Mouse (Mus musculus): ENCODE results near the gene Tmem130. TPM values are rescaled to one million over a fixed set of nuclear protein-coding genes. Genes with fewer than 3 reads are reported as not detected.
A peak's percentile ranks its signal among the peaks of the same experiment; 100 is the strongest.

Gene Tmem130
- total and polyA plus RNA-seq, 2 experiments from 2014 or later = 444 to 636 TPM

- DNase-seq (ENCODE audit: low spot score) (peak; percentile 83), ATAC-seq (ENCODE audit: low FRiP score) (0 out of 2 replicates have a peak, but pooled peaks have one; percentile 34)
- Histone ChIP-seq H3K9ac (replicated peaks; ENCODE audit: low read length, poor library complexity, severe bottlenecking) (no peak overlapping the region), H3K27me3 (ENCODE audit: insufficient read depth, low read length) (no peaks in the 10 kb centered on the region), H3K9me3 (ENCODE audit: low read length) (no peaks in the 10 kb centered on the region), H3K27ac (ENCODE audit: low read depth, low read length) (no peak overlapping the region), H3K36me3 (ENCODE audit: insufficient read depth, low read length) (no peaks in the 10 kb centered on the region), H3K4me2 (ENCODE audit: low read depth, low read length, poor library complexity, severe bottlenecking) (no peak overlapping the region), H3K4me1 (ENCODE audit: insufficient read depth, low read length) (no peaks in the 10 kb centered on the region), H3K4me3 (ENCODE audit: low read depth, low read length) (no peak overlapping the region)
- TF ChIP-seq CTCF (IDR thresholded peaks at IDR 0.05) = peak; percentile 97
- WGBS = 4% methylated on average over 9 of the region's 9 CpGs
Measured at GRCm38 (mm10) chr5:144727119-144727518, 34.5 kb downstream of the Tmem130 start.

- H3K4me1 ChIP-seq (ENCODE audit: insufficient read depth, low read length) = no peaks in the 10 kb centered on the region
- H3K9ac ChIP-seq (replicated peaks; ENCODE audit: low read length, poor library complexity, severe bottlenecking) = no peak overlapping the region
- no peak for DNase-seq (ENCODE audit: low spot score)
- peak; percentile 45; the same call in 1 of the 2 replicates for TF ChIP-seq CTCF (IDR thresholded peaks at IDR 0.05)
- no peak overlapping the region for H3K4me3 ChIP-seq (ENCODE audit: low read depth, low read length)
- no peak overlapping the region for H3K27ac ChIP-seq (ENCODE audit: low read depth, low read length)
- no peaks in the 10 kb centered on the region for H3K36me3 ChIP-seq (ENCODE audit: insufficient read depth, low read length)
- ATAC-seq (ENCODE audit: low FRiP score) = no peak
- no peaks in the 10 kb centered on the region for H3K9me3 ChIP-seq (ENCODE audit: low read length)
- no peak overlapping the region for H3K4me2 ChIP-seq (ENCODE audit: low read depth, low read length, poor library complexity, severe bottlenecking)
- no peaks in the 10 kb centered on the region for H3K27me3 ChIP-seq (ENCODE audit: insufficient read depth, low read length)
- 85% methylated on average over 3 of the region's 3 CpGs for WGBS
Measured at GRCm38 (mm10) chr5:144725554-144725953, 36.1 kb downstream of the Tmem130 start.

GRCm38 (mm10) chr5:144724926-144725325, 36.7 kb downstream of the Tmem130 start:
- Histone ChIP-seq H3K27me3 (ENCODE audit: insufficient read depth, low read length) (no peaks in the 10 kb centered on the region), H3K36me3 (ENCODE audit: insufficient read depth, low read length) (no peaks in the 10 kb centered on the region), H3K4me3 (ENCODE audit: low read depth, low read length) (no peak overlapping the region), H3K4me2 (ENCODE audit: low read depth, low read length, poor library complexity, severe bottlenecking) (no peak overlapping the region), H3K27ac (ENCODE audit: low read depth, low read length) (no peak overlapping the region), H3K9ac (replicated peaks; ENCODE audit: low read length, poor library complexity, severe bottlenecking) (no peak overlapping the region), H3K4me1 (ENCODE audit: insufficient read depth, low read length) (no peaks in the 10 kb centered on the region), H3K9me3 (ENCODE audit: low read length) (no peaks in the 10 kb centered on the region)
- DNase-seq (ENCODE audit: low spot score) = no peak
- TF ChIP-seq CTCF (IDR thresholded peaks at IDR 0.05) = no peak
- 22% methylated on average over 2 of the region's 2 CpGs for WGBS
- no peak for ATAC-seq (ENCODE audit: low FRiP score)

- Histone ChIP-seq H3K27ac (ENCODE audit: low read depth, low read length) (no peak overlapping the region), H3K27me3 (ENCODE audit: insufficient read depth, low read length) (no peaks in the 10 kb centered on the region), H3K9ac (replicated peaks; ENCODE audit: low read length, poor library complexity, severe bottlenecking) (no peak overlapping the region), H3K4me2 (ENCODE audit: low read depth, low read length, poor library complexity, severe bottlenecking) (no peak overlapping the region), H3K4me1 (ENCODE audit: insufficient read depth, low read length) (no peaks in the 10 kb centered on the region), H3K36me3 (ENCODE audit: insufficient read depth, low read length) (no peaks in the 10 kb centered on the region), H3K4me3 (ENCODE audit: low read depth, low read length) (no peak overlapping the region), H3K9me3 (ENCODE audit: low read length) (no peaks in the 10 kb centered on the region)
- no peak for DNase-seq (ENCODE audit: low spot score)
- no peak for ATAC-seq (ENCODE audit: low FRiP score)
- 84% methylated on average over 4 of the region's 4 CpGs for WGBS
- no peak for TF ChIP-seq CTCF (IDR thresholded peaks at IDR 0.05)
Measured at GRCm38 (mm10) chr5:144720281-144720680, 41.3 kb downstream of the Tmem130 start.

GRCm38 (mm10) chr5:144719781-144720180, 41.8 kb downstream of the Tmem130 start:
- Histone ChIP-seq H3K27me3 (ENCODE audit: insufficient read depth, low read length) (no peaks in the 10 kb centered on the region), H3K4me3 (ENCODE audit: low read depth, low read length) (no peak overlapping the region), H3K27ac (ENCODE audit: low read depth, low read length) (no peak overlapping the region), H3K9me3 (ENCODE audit: low read length) (no peaks in the 10 kb centered on the region), H3K4me2 (ENCODE audit: low read depth, low read length, poor library complexity, severe bottlenecking) (no peak overlapping the region), H3K36me3 (ENCODE audit: insufficient read depth, low read length) (no peaks in the 10 kb centered on the region), H3K9ac (replicated peaks; ENCODE audit: low read length, poor library complexity, severe bottlenecking) (no peak overlapping the region), H3K4me1 (ENCODE audit: insufficient read depth, low read length) (no peaks in the 10 kb centered on the region)
- 42% methylated on average over 6 of the region's 6 CpGs for WGBS
- DNase-seq (ENCODE audit: low spot score) (no peak), ATAC-seq (ENCODE audit: low FRiP score) (no peak)
- no peak for TF ChIP-seq CTCF (IDR thresholded peaks at IDR 0.05)

- TF ChIP-seq CTCF (IDR thresholded peaks at IDR 0.05) = no peak
- no peak for ATAC-seq (ENCODE audit: low FRiP score)
- Histone ChIP-seq H3K4me1 (ENCODE audit: insufficient read depth, low read length) (no peaks in the 10 kb centered on the region), H3K36me3 (ENCODE audit: insufficient read depth, low read length) (no peaks in the 10 kb centered on the region), H3K9me3 (ENCODE audit: low read length) (no peaks in the 10 kb centered on the region), H3K4me2 (ENCODE audit: low read depth, low read length, poor library complexity, severe bottlenecking) (no peak overlapping the region), H3K27ac (ENCODE audit: low read depth, low read length) (no peak overlapping the region), H3K4me3 (ENCODE audit: low read depth, low read length) (no peak overlapping the region), H3K9ac (replicated peaks; ENCODE audit: low read length, poor library complexity, severe bottlenecking) (no peak overlapping the region), H3K27me3 (ENCODE audit: insufficient read depth, low read length) (no peaks in the 10 kb centered on the region)
- WGBS = 65% methylated on average over 6 of the region's 6 CpGs
- no peak for DNase-seq (ENCODE audit: low spot score)
Measured at GRCm38 (mm10) chr5:144717186-144717585, 44.4 kb downstream of the Tmem130 start.
